Mouse (Mus musculus): ENCODE measurements around the gene Nr4a3. TPM values are rescaled to one million over a fixed set of nuclear protein-coding genes. Genes with fewer than 3 reads are reported as not detected.

Gene Nr4a3
- polyA plus RNA-seq, 1 experiment, result 2.7 TPM

DNA sequence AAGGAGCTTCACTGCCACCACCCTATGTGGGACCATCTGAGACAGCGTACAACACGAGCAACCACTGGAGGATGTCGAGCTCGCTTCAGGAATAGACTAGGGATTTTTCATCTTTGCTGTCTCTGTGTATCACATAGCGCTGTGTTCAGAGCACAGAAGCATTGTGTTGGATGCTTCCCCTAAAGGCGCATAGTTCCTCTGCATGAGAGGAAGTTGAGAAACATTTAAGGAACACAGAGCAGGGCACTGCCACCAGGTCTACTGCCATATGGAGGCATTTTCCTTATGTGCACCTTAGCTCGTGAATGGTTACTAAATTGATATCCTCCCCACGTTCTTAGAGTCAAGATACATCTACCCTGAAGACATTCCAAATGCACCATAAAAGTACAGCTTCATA is 55.3 kb downstream of the Nr4a3 start:
- Histone ChIP-seq H3K4me1 (ENCODE audit: control insufficient read depth, insufficient read depth, low read length) (no peaks in the 10 kb centered on the region), H3K4me3 (ENCODE audit: insufficient read depth, low read length) (no peak overlapping the region), H3K27ac (ENCODE audit: insufficient read depth, low read length) (no peak overlapping the region)
- no peak for TF ChIP-seq POLR2A (IDR thresholded peaks at IDR 0.05; ENCODE audit: low read depth, low read length)
- TF ChIP-seq CTCF (IDR thresholded peaks at IDR 0.05; ENCODE audit: borderline replicate concordance, insufficient read depth, low read length), result no peak

DNA sequence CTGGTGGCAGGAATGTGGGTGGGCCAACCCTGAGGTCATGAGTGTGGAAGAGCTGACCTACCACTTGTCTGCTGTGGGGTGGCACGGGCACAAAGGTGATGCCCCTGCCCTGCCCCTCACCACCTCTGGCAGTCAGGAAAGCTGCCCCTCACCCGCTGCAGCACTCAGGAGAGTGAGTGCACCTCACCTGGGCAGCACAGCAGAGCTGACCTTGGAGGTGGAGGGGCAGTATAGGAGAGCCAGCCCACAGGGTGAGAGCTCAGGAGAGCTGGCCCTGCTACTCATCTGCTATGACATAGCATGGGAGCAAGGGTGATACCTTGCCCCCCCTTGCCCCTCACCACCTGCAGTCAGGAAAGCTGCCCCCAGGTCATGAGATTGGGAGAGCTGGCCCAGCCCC is 57.0 kb downstream of the Nr4a3 start:
- H3K27ac ChIP-seq (ENCODE audit: insufficient read depth, low read length), result no peak overlapping the region
- TF ChIP-seq CTCF (IDR thresholded peaks at IDR 0.05; ENCODE audit: borderline replicate concordance, insufficient read depth, low read length), result no peak
- no peak for TF ChIP-seq POLR2A (IDR thresholded peaks at IDR 0.05; ENCODE audit: low read depth, low read length)
- H3K4me3 ChIP-seq (ENCODE audit: insufficient read depth, low read length), result no peak overlapping the region
- H3K4me1 ChIP-seq (ENCODE audit: control insufficient read depth, insufficient read depth, low read length), result no peaks in the 10 kb centered on the region

DNA sequence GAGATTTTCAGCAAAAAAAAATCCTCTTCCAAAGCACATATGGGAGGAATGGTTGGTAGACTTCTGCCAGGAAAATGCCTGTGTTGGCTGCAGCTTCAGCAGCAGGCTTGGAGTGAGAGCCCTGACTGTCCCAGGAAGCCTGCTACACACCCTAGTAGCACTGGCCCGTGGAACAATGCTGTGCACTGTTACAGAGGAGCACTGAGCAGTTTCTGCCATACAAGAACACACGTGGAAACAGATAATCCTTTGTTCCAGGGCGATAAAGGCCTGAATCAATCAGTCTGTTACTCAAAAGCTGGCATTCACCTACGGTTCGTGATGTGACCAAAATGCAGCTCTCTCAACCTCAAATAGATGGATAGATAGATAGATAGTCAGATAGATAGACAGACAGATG is 60.4 kb downstream of the Nr4a3 start:
- H3K4me3 ChIP-seq (ENCODE audit: insufficient read depth, low read length), result no peak overlapping the region
- no peak overlapping the region for H3K27ac ChIP-seq (ENCODE audit: insufficient read depth, low read length)
- no peaks in the 10 kb centered on the region for H3K4me1 ChIP-seq (ENCODE audit: control insufficient read depth, insufficient read depth, low read length)
- TF ChIP-seq CTCF (IDR thresholded peaks at IDR 0.05; ENCODE audit: borderline replicate concordance, insufficient read depth, low read length) (no peak), POLR2A (IDR thresholded peaks at IDR 0.05; ENCODE audit: low read depth, low read length) (no peak)

DNA sequence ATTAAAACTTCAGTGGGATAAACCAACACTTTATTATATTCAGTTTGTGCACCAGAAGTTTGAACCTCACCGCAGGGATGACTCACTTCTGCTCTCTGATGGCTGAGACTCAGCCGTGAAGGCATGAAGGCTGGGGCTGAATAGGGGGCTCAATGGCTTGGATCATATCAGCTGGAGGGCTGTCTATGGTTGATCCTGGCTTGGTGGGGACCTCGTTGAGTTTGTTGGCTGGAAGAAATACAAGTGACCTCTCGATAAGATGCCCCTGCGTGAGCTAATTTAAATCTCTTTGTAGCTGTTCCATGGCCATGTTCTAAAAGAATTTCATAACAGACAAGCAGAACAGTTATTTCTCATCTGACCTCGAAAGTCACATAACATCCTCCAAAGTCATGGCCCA is 62.1 kb downstream of the Nr4a3 start:
- Histone ChIP-seq H3K27ac (ENCODE audit: insufficient read depth, low read length) (no peak overlapping the region), H3K4me3 (ENCODE audit: insufficient read depth, low read length) (no peak overlapping the region), H3K4me1 (ENCODE audit: control insufficient read depth, insufficient read depth, low read length) (no peaks in the 10 kb centered on the region)
- no peak for TF ChIP-seq POLR2A (IDR thresholded peaks at IDR 0.05; ENCODE audit: low read depth, low read length)
- TF ChIP-seq CTCF (IDR thresholded peaks at IDR 0.05; ENCODE audit: borderline replicate concordance, insufficient read depth, low read length), result no peak

DNA sequence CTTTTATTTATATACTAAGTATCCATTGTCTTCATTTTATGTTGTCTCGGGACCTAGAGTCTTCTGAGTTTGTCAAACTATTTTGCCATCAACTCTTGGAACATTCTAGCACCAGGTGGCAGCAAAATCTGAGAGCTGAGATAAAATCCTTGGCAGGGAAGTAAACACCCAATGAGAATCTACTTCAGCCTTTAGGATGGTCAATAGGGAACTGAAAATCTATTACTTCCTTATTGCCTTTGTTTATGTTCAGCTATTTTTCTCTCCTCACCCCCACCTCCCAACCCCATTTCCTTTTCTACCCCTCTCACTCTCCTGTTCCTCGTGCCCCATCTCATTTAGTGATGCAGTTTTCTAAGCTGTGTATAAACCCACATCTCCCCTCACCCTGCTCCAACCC is 63.6 kb downstream of the Nr4a3 start:
- no peak overlapping the region for H3K4me3 ChIP-seq (ENCODE audit: insufficient read depth, low read length)
- no peaks in the 10 kb centered on the region for H3K4me1 ChIP-seq (ENCODE audit: control insufficient read depth, insufficient read depth, low read length)
- H3K27ac ChIP-seq (ENCODE audit: insufficient read depth, low read length), result no peak overlapping the region
- TF ChIP-seq POLR2A (IDR thresholded peaks at IDR 0.05; ENCODE audit: low read depth, low read length) (no peak), CTCF (IDR thresholded peaks at IDR 0.05; ENCODE audit: borderline replicate concordance, insufficient read depth, low read length) (no peak)

- no peak for TF ChIP-seq POLR2A (IDR thresholded peaks at IDR 0.05; ENCODE audit: low read depth, low read length)
- TF ChIP-seq CTCF (IDR thresholded peaks at IDR 0.05; ENCODE audit: borderline replicate concordance, insufficient read depth, low read length), result no peak
- Histone ChIP-seq H3K4me3 (ENCODE audit: insufficient read depth, low read length) (no peak overlapping the region), H3K4me1 (ENCODE audit: control insufficient read depth, insufficient read depth, low read length) (no peaks in the 10 kb centered on the region), H3K27ac (ENCODE audit: insufficient read depth, low read length) (no peak overlapping the region)
Observed at GRCm38 (mm10) chr4:48110331-48110730, 65.4 kb downstream of the Nr4a3 start.

DNA sequence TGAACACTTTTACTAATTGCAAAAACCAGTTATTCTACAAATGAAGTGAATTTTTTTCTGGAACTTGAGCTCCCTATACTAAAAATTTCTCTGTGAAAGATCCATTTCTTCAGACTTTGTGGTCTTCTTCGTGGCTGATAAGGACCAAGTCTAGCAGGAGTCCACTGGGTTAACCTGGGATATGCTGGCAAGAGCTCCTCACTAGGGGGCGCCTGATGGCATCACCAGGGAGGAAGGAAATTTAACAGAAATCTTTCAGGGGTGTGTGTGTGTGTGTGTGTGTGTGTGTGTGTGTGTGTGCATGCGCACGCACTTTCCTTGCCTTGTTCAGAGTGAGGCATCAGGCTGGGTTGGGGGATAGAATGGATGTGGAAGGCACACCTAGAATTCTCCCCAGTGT is 71.2 kb downstream of the Nr4a3 start:
- H3K4me3 ChIP-seq (ENCODE audit: insufficient read depth, low read length), result no peak overlapping the region
- no peaks in the 10 kb centered on the region for H3K4me1 ChIP-seq (ENCODE audit: control insufficient read depth, insufficient read depth, low read length)
- TF ChIP-seq CTCF (IDR thresholded peaks at IDR 0.05; ENCODE audit: borderline replicate concordance, insufficient read depth, low read length) (no peak), POLR2A (IDR thresholded peaks at IDR 0.05; ENCODE audit: low read depth, low read length) (no peak)
- no peak overlapping the region for H3K27ac ChIP-seq (ENCODE audit: insufficient read depth, low read length)

DNA sequence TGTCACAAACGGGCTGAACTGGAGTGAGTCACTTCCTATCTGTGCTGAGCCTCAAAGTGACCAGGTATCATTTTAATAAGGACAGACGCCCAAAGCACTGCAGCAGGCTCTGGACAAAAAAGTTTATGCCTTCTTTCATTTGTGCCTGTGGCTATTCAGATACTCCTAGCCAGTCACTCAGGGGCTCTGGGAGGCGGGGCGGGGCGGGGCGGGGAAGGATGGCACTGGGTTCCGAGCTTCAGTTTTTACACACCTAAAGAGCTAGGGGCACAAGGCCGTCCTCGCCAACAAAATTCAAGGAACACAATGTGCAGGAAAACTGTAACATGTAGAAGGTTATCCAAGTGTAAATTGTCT is 79.4 kb downstream of the Nr4a3 start:
- no peak overlapping the region for H3K27ac ChIP-seq (ENCODE audit: insufficient read depth, low read length)
- no peak for TF ChIP-seq CTCF (IDR thresholded peaks at IDR 0.05; ENCODE audit: borderline replicate concordance, insufficient read depth, low read length)
- no peak for TF ChIP-seq POLR2A (IDR thresholded peaks at IDR 0.05; ENCODE audit: low read depth, low read length)
- no peaks in the 10 kb centered on the region for H3K4me1 ChIP-seq (ENCODE audit: control insufficient read depth, insufficient read depth, low read length)
- H3K4me3 ChIP-seq (ENCODE audit: insufficient read depth, low read length), result peak overlapping the region; percentile 39

DNA sequence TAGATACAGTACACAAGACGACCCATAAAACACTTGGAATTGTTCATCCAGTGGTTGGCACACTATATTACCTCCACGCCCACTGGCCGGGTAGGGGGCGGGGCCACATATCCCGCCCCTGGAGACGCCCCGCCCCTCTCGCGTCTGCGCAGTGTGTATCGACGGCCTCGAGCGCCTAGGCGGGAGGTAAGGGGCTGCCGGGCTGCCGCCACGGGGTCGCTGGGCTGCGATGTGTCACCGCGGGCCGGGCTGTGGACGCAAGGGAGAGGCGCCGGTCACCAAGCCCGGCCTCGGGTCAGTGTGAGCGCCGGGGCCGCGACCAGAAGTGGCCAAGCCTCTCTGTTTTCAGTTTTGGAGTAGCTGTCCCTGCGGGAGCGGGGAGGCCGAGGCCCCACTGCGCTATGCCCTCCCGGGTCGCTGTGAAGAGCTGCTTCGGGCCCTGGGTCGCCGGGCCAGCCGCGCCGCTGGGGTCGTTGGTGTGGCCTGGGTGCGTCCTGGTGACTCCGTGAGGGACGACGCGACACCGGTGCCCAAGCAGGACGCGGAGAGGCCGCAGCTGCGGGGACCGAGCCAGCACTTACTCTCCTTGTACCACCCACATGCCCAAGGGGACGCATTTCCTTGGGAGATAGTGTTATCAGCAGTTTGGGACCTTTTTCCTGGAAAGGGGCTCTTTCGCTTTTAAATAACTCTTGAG is 80.0 kb downstream of the Nr4a3 start, which contains the start of gene Stx17:
Stx17 (plus strand) TSS at position 143 of the 697 bp plus-strand sequence.
- TF ChIP-seq CTCF (IDR thresholded peaks at IDR 0.05; ENCODE audit: borderline replicate concordance, insufficient read depth, low read length) (no peak), POLR2A (IDR thresholded peaks at IDR 0.05; ENCODE audit: low read depth, low read length) (peak; percentile 87)
- H3K27ac ChIP-seq (ENCODE audit: insufficient read depth, low read length), result no peak within 1 kb of the TSS

GRCm38 (mm10) chr4:48130314-48130713 is 85.4 kb downstream of the Nr4a3 start:
- no peak overlapping the region for H3K27ac ChIP-seq (ENCODE audit: insufficient read depth, low read length)
- H3K4me3 ChIP-seq (ENCODE audit: insufficient read depth, low read length), result no peak overlapping the region
- TF ChIP-seq CTCF (IDR thresholded peaks at IDR 0.05; ENCODE audit: borderline replicate concordance, insufficient read depth, low read length), result no peak
- no peak for TF ChIP-seq POLR2A (IDR thresholded peaks at IDR 0.05; ENCODE audit: low read depth, low read length)
- H3K4me1 ChIP-seq (ENCODE audit: control insufficient read depth, insufficient read depth, low read length), result no peaks in the 10 kb centered on the region

More for the DNA sequence above, 80.0 kb downstream of the Nr4a3 start, which contains the start of gene Stx17:
- no peaks in the 10 kb centered on the region for H3K4me1 ChIP-seq (ENCODE audit: control insufficient read depth, insufficient read depth, low read length)
- peak within 1 kb of the TSS; percentile 76 for H3K4me3 ChIP-seq (ENCODE audit: insufficient read depth, low read length)
